Mouse (Mus musculus) spleen, adult 2 months (tissue): ENCODE data around the gene Aldh16a1. TPM values are rescaled to one million over a fixed set of nuclear protein-coding genes. Genes with fewer than 3 reads are reported as not detected.
"Not testable (repeated sequence)": the region's sequence is repeated elsewhere in the genome, so short reads cannot be mapped to it uniquely, and the experiment has no call there.

Experiments used
- DNase-seq, 2 experiments: peaks; one replicate each; pipeline versions ENCODE4 v3.0.0 to v3.0.0-alpha.2; 2012 to 2021; ENCODE audit warnings: low spot score in 2 of 2, low read depth in 1 of 2
- H3K27ac ChIP-seq: fragments of 200-500 bp; 2 replicates; pipeline ENCODE4 v1.5.1; 2012; ENCODE audit warnings: low read length, inconsistent platforms; ENCODE audit not compliant: insufficient read depth
- H3K27me3 ChIP-seq: fragments of 200-500 bp; 2 replicates; pipeline ENCODE4 v1.6.1; 2012; ENCODE audit warnings: mild to moderate bottlenecking, moderate library complexity, low read length, inconsistent platforms; ENCODE audit not compliant: control insufficient read depth, insufficient read depth
- H3K36me3 ChIP-seq: fragments of 200-500 bp; 2 replicates; pipeline ENCODE4 v1.6.1; 2012; ENCODE audit warnings: mild to moderate bottlenecking, low read length, inconsistent platforms; ENCODE audit not compliant: control insufficient read depth, insufficient read depth
- H3K4me1 ChIP-seq: fragments of 200-500 bp; 2 replicates; pipeline ENCODE4 v1.6.1; 2011; ENCODE audit warnings: inconsistent platforms; ENCODE audit not compliant: control insufficient read depth, insufficient read depth, insufficient read length
- H3K4me3 ChIP-seq: fragments of 200-500 bp; 2 replicates; pipeline ENCODE4 v1.5.1; 2011; ENCODE audit warnings: mild to moderate bottlenecking, inconsistent platforms; ENCODE audit not compliant: insufficient read depth, insufficient read length; ENCODE audit errors: extremely low read depth
- CTCF ChIP-seq: fragments of 200-500 bp; IDR thresholded peaks from 2 replicates; pipeline ENCODE4 v1.5.1; 2011; ENCODE audit warnings: mild to moderate bottlenecking, inconsistent platforms; ENCODE audit not compliant: insufficient read depth, insufficient read length, insufficient replicate concordance; ENCODE audit errors: extremely low read depth
- POLR2A ChIP-seq: fragments of 200-500 bp; IDR thresholded peaks from 2 replicates; pipeline ENCODE4 v1.6.1; 2011; ENCODE audit warnings: low read depth, low read length, inconsistent platforms
- WGBS: fragments of 180-500 bp; shearing (Covaris S2); methylation state at CpG from one replicate; pipeline ENCODE4 v1.1.7; 2018; 5-methylcytosine and 5-hydroxymethylcytosine counted together
- polyA plus RNA-seq: library from polyadenylated mRNA; depleted of rRNA; stranded (reverse); fragments of >200 nt; gene quantifications from 2 replicates; pipeline ENCODE4 v1.2.3, GENCODE M21; 2012

Aldh16a1 gene
- polyA plus RNA-seq, 1 experiment: 93.0 TPM

- Histone ChIP-seq H3K4me1 (no peaks in the 10 kb centered on the region; the same call in none of the 2 replicates), H3K4me3 (no peak overlapping the region), H3K27me3 (no peaks in the 10 kb centered on the region), H3K27ac (no peak overlapping the region), H3K36me3 (no peaks in the 10 kb centered on the region; the same call in 1 of the 2 replicates)
- no peak for DNase-seq
- TF ChIP-seq CTCF: no peak
- WGBS: 89% methylated on average over 8 of the region's 8 CpGs
These were observed 55.7 kb downstream of the Aldh16a1 start for GRCm38 (mm10) chr7:45098541-45099240.

- TF ChIP-seq POLR2A (no peak), CTCF (no peak)
- Histone ChIP-seq H3K4me3 (no peak overlapping the region), H3K27me3 (no peaks in the 10 kb centered on the region), H3K27ac (peak overlapping the region; percentile 52), H3K4me1 (no peaks in the 10 kb centered on the region; the same call in none of the 2 replicates), H3K36me3 (no peaks in the 10 kb centered on the region; the same call in 1 of the 2 replicates)
- 13% methylated on average over 6 of the region's 6 CpGs for WGBS
- no peak for DNase-seq
These were observed 56.9 kb downstream of the Aldh16a1 start for GRCm38 (mm10) chr7:45097479-45097878.

GRCm38 (mm10) chr7:45095965-45096364 is 58.4 kb downstream of the Aldh16a1 start:
- not testable (repeated sequence) for H3K4me3 ChIP-seq, DNase-seq, H3K4me1 ChIP-seq, H3K27me3 ChIP-seq, H3K27ac ChIP-seq, H3K36me3 ChIP-seq
- 91% methylated on average over 14 of the region's 14 CpGs for WGBS

GRCm38 (mm10) chr7:45095367-45095766 is 59.0 kb downstream of the Aldh16a1 start:
- no peak for DNase-seq
- Histone ChIP-seq H3K4me3 (no peak overlapping the region), H3K36me3 (no peaks in the 10 kb centered on the region; the same call in 1 of the 2 replicates), H3K4me1 (peaks cover 2% of the 10 kb centered on the region), H3K27me3 (no peaks in the 10 kb centered on the region), H3K27ac (no peak overlapping the region)
- 82% methylated on average over 6 of the region's 6 CpGs for WGBS
- TF ChIP-seq CTCF: no peak
- no peak for TF ChIP-seq POLR2A

- no peaks in the 10 kb centered on the region for H3K27me3 ChIP-seq
- no peak overlapping the region for H3K4me3 ChIP-seq
- TF ChIP-seq CTCF (no peak), POLR2A (no peak)
- no peak for DNase-seq
- H3K4me1 ChIP-seq: peaks cover 2% of the 10 kb centered on the region
- no peak overlapping the region for H3K27ac ChIP-seq
- H3K36me3 ChIP-seq: no peaks in the 10 kb centered on the region; the same call in 1 of the 2 replicates
- 82% methylated on average over 7 of the region's 7 CpGs for WGBS
These were observed 60.3 kb downstream of the Aldh16a1 start for GRCm38 (mm10) chr7:45094121-45094520.

- Histone ChIP-seq H3K4me1 (peaks cover 2% of the 10 kb centered on the region), H3K27ac (no peak overlapping the region), H3K4me3 (no peak overlapping the region), H3K36me3 (no peaks in the 10 kb centered on the region; the same call in 1 of the 2 replicates), H3K27me3 (no peaks in the 10 kb centered on the region)
- 54% methylated on average over 18 of the region's 18 CpGs for WGBS
- no peak for DNase-seq
- TF ChIP-seq CTCF: no peak
- no peak for TF ChIP-seq POLR2A
These were observed 60.9 kb downstream of the Aldh16a1 start for GRCm38 (mm10) chr7:45093516-45093905.

- peaks cover 2% of the 10 kb centered on the region for H3K4me1 ChIP-seq
- H3K27ac ChIP-seq: no peak overlapping the region
- DNase-seq: no peak
- H3K36me3 ChIP-seq: no peaks in the 10 kb centered on the region; the same call in 1 of the 2 replicates
- no peaks in the 10 kb centered on the region for H3K27me3 ChIP-seq
- no peak for TF ChIP-seq POLR2A
- no peak for TF ChIP-seq CTCF
- 80% methylated on average over 12 of the region's 12 CpGs for WGBS
- H3K4me3 ChIP-seq: no peak overlapping the region
These were observed 61.4 kb downstream of the Aldh16a1 start for GRCm38 (mm10) chr7:45092828-45093515.
